Mouse (Mus musculus) kidney, adult 11 months (tissue): ENCODE results near the gene Slc5a5.

Experiments
- DNase-seq: peaks from one replicate; pipeline ENCODE4 v3.0.0; 2022

The Slc5a5 gene

GRCm38 (mm10) chr8:70892022-70892895 lies at the start of gene Slc5a5:
Slc5a5 (minus strand) TSS chr8:70892757.
- no peak for DNase-seq

GRCm38 (mm10) chr8:70941478-70941877 lies 48.9 kb upstream of the Slc5a5 start:
- no peak for DNase-seq

GRCm38 (mm10) chr8:70937200-70937599 lies 44.6 kb upstream of the Slc5a5 start:
- no peak for DNase-seq

- DNase-seq: no peak
Measured at GRCm38 (mm10) chr8:70934786-70935185, 42.2 kb upstream of the Slc5a5 start.

GRCm38 (mm10) chr8:70933036-70933435 lies 40.5 kb upstream of the Slc5a5 start:
- no peak for DNase-seq

GRCm38 (mm10) chr8:70931731-70932130 lies 39.2 kb upstream of the Slc5a5 start:
- no peak for DNase-seq

- DNase-seq: no peak
Measured at GRCm38 (mm10) chr8:70928778-70929322, 36.3 kb upstream of the Slc5a5 start.

- DNase-seq: no peak
Measured at GRCm38 (mm10) chr8:70928096-70928495, 35.5 kb upstream of the Slc5a5 start.

GRCm38 (mm10) chr8:70926396-70926795 lies 33.8 kb upstream of the Slc5a5 start:
- DNase-seq: no peak

- DNase-seq: no peak
Measured at GRCm38 (mm10) chr8:70925754-70926153, 33.2 kb upstream of the Slc5a5 start.

GRCm38 (mm10) chr8:70924151-70924550 lies 31.6 kb upstream of the Slc5a5 start:
- DNase-seq: no peak

- DNase-seq: no peak
Measured at GRCm38 (mm10) chr8:70920049-70920922, 27.7 kb upstream of the Slc5a5 start.

- DNase-seq: no peak
Measured at GRCm38 (mm10) chr8:70914704-70915103, 22.1 kb upstream of the Slc5a5 start.

- no peak for DNase-seq
Measured at GRCm38 (mm10) chr8:70913523-70913922, 21.0 kb upstream of the Slc5a5 start.

GRCm38 (mm10) chr8:70912955-70913354 lies 20.4 kb upstream of the Slc5a5 start:
- no peak for DNase-seq

- DNase-seq: no peak
Measured at GRCm38 (mm10) chr8:70911596-70911995, 19.0 kb upstream of the Slc5a5 start.

- DNase-seq: no peak
Measured at GRCm38 (mm10) chr8:70907518-70907917, 15.0 kb upstream of the Slc5a5 start.

GRCm38 (mm10) chr8:70905831-70906736 lies 13.5 kb upstream of the Slc5a5 start, which contains the start of gene Map1s:
Map1s (plus strand) TSS chr8:70905932.
- peak; percentile 45 for DNase-seq

GRCm38 (mm10) chr8:70905463-70905830 lies 12.9 kb upstream of the Slc5a5 start:
- no peak for DNase-seq

- DNase-seq: peak; percentile 74
Measured at GRCm38 (mm10) chr8:70904532-70904931, 12.0 kb upstream of the Slc5a5 start.

GRCm38 (mm10) chr8:70903582-70903981 lies 11.0 kb upstream of the Slc5a5 start:
- no peak for DNase-seq

- no peak for DNase-seq
Measured at GRCm38 (mm10) chr8:70903112-70903511, 10.6 kb upstream of the Slc5a5 start.
